Mouse (Mus musculus): ENCODE data around the gene Crim1.

The Crim1 gene

GRCm38 (mm10) chr17:78199626-78200560, at the start of gene Crim1:
Gene Crim1 (plus strand): TSS chr17:78200248.
- in situ Hi-C loops (cut with MboI, MseI), result loop anchor here (10.0 kb wide), 1 partner anchor 245 kb away; no protein-coding TSS in a partner anchor

- in situ Hi-C loops (cut with MboI, MseI), result no loop called here
Observed at GRCm38 (mm10) chr17:78151479-78152282, 48.4 kb upstream of the Crim1 start.

GRCm38 (mm10) chr17:78163278-78163677, 36.8 kb upstream of the Crim1 start:
- in situ Hi-C loops (cut with MboI, MseI), result loop anchor here (10.0 kb wide), 1 partner anchor 118 kb away; no protein-coding TSS in a partner anchor

GRCm38 (mm10) chr17:78163724-78164236, 36.3 kb upstream of the Crim1 start:
- in situ Hi-C loops (cut with MboI, MseI), result loop anchor here (10.0 kb wide), 1 partner anchor 119 kb away; no protein-coding TSS in a partner anchor

- in situ Hi-C loops (cut with MboI, MseI), result loop anchor here (10.0 kb wide), 1 partner anchor 121 kb away; no protein-coding TSS in a partner anchor
Observed at GRCm38 (mm10) chr17:78165855-78166254, 34.2 kb upstream of the Crim1 start.

GRCm38 (mm10) chr17:78166566-78166965, 33.5 kb upstream of the Crim1 start:
- in situ Hi-C loops (cut with MboI, MseI), result loop anchor here (10.0 kb wide), 1 partner anchor 122 kb away; no protein-coding TSS in a partner anchor

GRCm38 (mm10) chr17:78172371-78172770, 27.7 kb upstream of the Crim1 start:
- in situ Hi-C loops (cut with MboI, MseI), result no loop called here

GRCm38 (mm10) chr17:78180766-78181165, 19.3 kb upstream of the Crim1 start:
- in situ Hi-C loops (cut with MboI, MseI), result no loop called here

- in situ Hi-C loops (cut with MboI, MseI), result loop anchor here (10.0 kb wide), 1 partner anchor 249 kb away; no protein-coding TSS in a partner anchor
Observed at GRCm38 (mm10) chr17:78196184-78196583, 3.9 kb upstream of the Crim1 start.

- in situ Hi-C loops (cut with MboI, MseI), result loop anchor here (10.0 kb wide), 1 partner anchor 248 kb away; no protein-coding TSS in a partner anchor
Observed at GRCm38 (mm10) chr17:78197111-78197510, 2.9 kb upstream of the Crim1 start.

GRCm38 (mm10) chr17:78198140-78198539, 1.9 kb upstream of the Crim1 start:
- in situ Hi-C loops (cut with MboI, MseI), result loop anchor here (10.0 kb wide), 1 partner anchor 247 kb away; no protein-coding TSS in a partner anchor

- in situ Hi-C loops (cut with MboI, MseI), result loop anchor here (10.0 kb wide), 1 partner anchor 246 kb away; no protein-coding TSS in a partner anchor
Observed at GRCm38 (mm10) chr17:78198820-78199219, 1.2 kb upstream of the Crim1 start.

GRCm38 (mm10) chr17:78199231-78199625, 820 bp upstream of the Crim1 start:
- in situ Hi-C loops (cut with MboI, MseI), result loop anchor here (10.0 kb wide), 1 partner anchor 246 kb away; no protein-coding TSS in a partner anchor

- in situ Hi-C loops (cut with MboI, MseI), result no loop called here
Observed at GRCm38 (mm10) chr17:78200561-78201220, 643 bp downstream of the Crim1 start.

GRCm38 (mm10) chr17:78201221-78202058, 1.4 kb downstream of the Crim1 start:
- in situ Hi-C loops (cut with MboI, MseI), result no loop called here

- in situ Hi-C loops (cut with MboI, MseI), result no loop called here
Observed at GRCm38 (mm10) chr17:78202221-78202620, 2.2 kb downstream of the Crim1 start.

- in situ Hi-C loops (cut with MboI, MseI), result no loop called here
Observed at GRCm38 (mm10) chr17:78202756-78203155, 2.7 kb downstream of the Crim1 start.

- in situ Hi-C loops (cut with MboI, MseI), result no loop called here
Observed at GRCm38 (mm10) chr17:78203478-78203877, 3.4 kb downstream of the Crim1 start.

GRCm38 (mm10) chr17:78206421-78206820, 6.4 kb downstream of the Crim1 start:
- in situ Hi-C loops (cut with MboI, MseI), result no loop called here

- in situ Hi-C loops (cut with MboI, MseI), result no loop called here
Observed at GRCm38 (mm10) chr17:78207246-78207645, 7.2 kb downstream of the Crim1 start.

Measured in T-helper 1 cell (primary cell).